Mouse (Mus musculus): ENCODE results near the gene Adora2b. TPM values are rescaled to one million over a fixed set of nuclear protein-coding genes. Genes with fewer than 3 reads are reported as not detected.

Adora2b gene
- polyA plus RNA-seq, 1 experiment from 2014 or later = 6.4 TPM

- Histone ChIP-seq H3K4me3 (no peak overlapping the region), H3K9me3 (peaks cover 8% of the 10 kb centered on the region; the same call in 1 of the 2 replicates), H3K4me1 (replicated peaks) (peaks cover 6% of the 10 kb centered on the region), H3K27me3 (ENCODE audit: insufficient read depth, poor library complexity, severe bottlenecking) (no peaks in the 10 kb centered on the region), H3K36me3 (no peaks in the 10 kb centered on the region), H3K27ac (no peak overlapping the region)
- DNase-seq (ENCODE audit: low spot score) = no peak
- WGBS = 80% methylated on average over 12 of the region's 12 CpGs
Observed at GRCm38 (mm10) chr11:62240631-62241261, 8.0 kb upstream of the Adora2b start.

- 93% methylated on average over 8 of the region's 8 CpGs for WGBS
- H3K36me3 ChIP-seq = no peaks in the 10 kb centered on the region
- no peak overlapping the region for H3K4me3 ChIP-seq
- peaks cover 11% of the 10 kb centered on the region; the same call in 1 of the 2 replicates for H3K9me3 ChIP-seq
- peaks cover 19% of the 10 kb centered on the region for H3K27me3 ChIP-seq (ENCODE audit: insufficient read depth, poor library complexity, severe bottlenecking)
- DNase-seq (ENCODE audit: low spot score) = no peak
- H3K4me1 ChIP-seq (replicated peaks) = peaks cover 14% of the 10 kb centered on the region
- H3K27ac ChIP-seq = no peak overlapping the region
Observed at GRCm38 (mm10) chr11:62243871-62244270, 4.9 kb upstream of the Adora2b start.

- H3K4me1 ChIP-seq (replicated peaks) = peaks cover 20% of the 10 kb centered on the region
- peaks cover 11% of the 10 kb centered on the region; the same call in 1 of the 2 replicates for H3K9me3 ChIP-seq
- 89% methylated on average over 4 of the region's 4 CpGs for WGBS
- no peak for DNase-seq (ENCODE audit: low spot score)
- H3K4me3 ChIP-seq = no peak overlapping the region
- H3K27me3 ChIP-seq (ENCODE audit: insufficient read depth, poor library complexity, severe bottlenecking) = peaks cover 25% of the 10 kb centered on the region
- no peak overlapping the region for H3K27ac ChIP-seq
- no peaks in the 10 kb centered on the region for H3K36me3 ChIP-seq
Observed at GRCm38 (mm10) chr11:62244471-62244870, 4.3 kb upstream of the Adora2b start.

GRCm38 (mm10) chr11:62247759-62248400, 904 bp upstream of the Adora2b start:
- DNase-seq (ENCODE audit: low spot score) = no peak
- 41% methylated on average over 18 of the region's 18 CpGs for WGBS
- peak overlapping the region; percentile 75 for H3K27ac ChIP-seq
- peak overlapping the region; percentile 75 for H3K4me3 ChIP-seq
- no peaks in the 10 kb centered on the region for H3K36me3 ChIP-seq
- H3K4me1 ChIP-seq (replicated peaks) = peaks cover 32% of the 10 kb centered on the region
- peaks cover 11% of the 10 kb centered on the region; the same call in 1 of the 2 replicates for H3K9me3 ChIP-seq
- H3K27me3 ChIP-seq (ENCODE audit: insufficient read depth, poor library complexity, severe bottlenecking) = peaks cover 58% of the 10 kb centered on the region

- peak; percentile 52 for DNase-seq (ENCODE audit: low spot score)
- H3K27me3 ChIP-seq (ENCODE audit: insufficient read depth, poor library complexity, severe bottlenecking) = peaks cover 62% of the 10 kb centered on the region
- H3K4me1 ChIP-seq (replicated peaks) = peaks cover 32% of the 10 kb centered on the region
Observed at GRCm38 (mm10) chr11:62249266-62250037, 668 bp downstream of the Adora2b start.

GRCm38 (mm10) chr11:62251047-62251446, 2.3 kb downstream of the Adora2b start:
- DNase-seq (ENCODE audit: low spot score) = peak; percentile 34
- H3K4me3 ChIP-seq = no peak overlapping the region
- H3K27me3 ChIP-seq (ENCODE audit: insufficient read depth, poor library complexity, severe bottlenecking) = peaks cover 62% of the 10 kb centered on the region
- H3K36me3 ChIP-seq = no peaks in the 10 kb centered on the region
- WGBS = 61% methylated on average over 11 of the region's 11 CpGs
- H3K27ac ChIP-seq = peak overlapping the region; percentile 62; the same call in 1 of the 2 replicates
- H3K4me1 ChIP-seq (replicated peaks) = peaks cover 38% of the 10 kb centered on the region
- no peaks in the 10 kb centered on the region for H3K9me3 ChIP-seq

More at GRCm38 (mm10) chr11:62249266-62250037, 668 bp downstream of the Adora2b start:
- Histone ChIP-seq H3K27ac (peak overlapping the region; percentile 75), H3K36me3 (no peaks in the 10 kb centered on the region), H3K9me3 (peaks cover 11% of the 10 kb centered on the region; the same call in 1 of the 2 replicates), H3K4me3 (peak overlapping the region; percentile 75)
- WGBS = 4% methylated on average over 35 of the region's 35 CpGs

- Histone ChIP-seq H3K4me1 (replicated peaks) (peaks cover 41% of the 10 kb centered on the region), H3K9me3 (no peaks in the 10 kb centered on the region), H3K27ac (no peak overlapping the region), H3K36me3 (no peaks in the 10 kb centered on the region), H3K4me3 (no peak overlapping the region), H3K27me3 (ENCODE audit: insufficient read depth, poor library complexity, severe bottlenecking) (peaks cover 46% of the 10 kb centered on the region)
- DNase-seq (ENCODE audit: low spot score) = no peak
- WGBS = 79% methylated on average over 5 of the region's 5 CpGs
Observed at GRCm38 (mm10) chr11:62253380-62253779, 4.6 kb downstream of the Adora2b start.

- Histone ChIP-seq H3K27me3 (ENCODE audit: insufficient read depth, poor library complexity, severe bottlenecking) (no peaks in the 10 kb centered on the region; the same call in 1 of the 2 replicates), H3K27ac (no peak overlapping the region), H3K9me3 (no peaks in the 10 kb centered on the region), H3K36me3 (no peaks in the 10 kb centered on the region), H3K4me1 (replicated peaks) (peaks cover 52% of the 10 kb centered on the region), H3K4me3 (no peak overlapping the region)
- DNase-seq (ENCODE audit: low spot score) = no peak
- 67% methylated on average over 5 of the region's 5 CpGs for WGBS
Observed at GRCm38 (mm10) chr11:62259214-62259613, 10.4 kb downstream of the Adora2b start.

- Histone ChIP-seq H3K4me1 (replicated peaks) (peaks cover 76% of the 10 kb centered on the region), H3K36me3 (no peaks in the 10 kb centered on the region), H3K9me3 (no peaks in the 10 kb centered on the region), H3K4me3 (no peak overlapping the region), H3K27ac (no peak overlapping the region), H3K27me3 (ENCODE audit: insufficient read depth, poor library complexity, severe bottlenecking) (peaks cover 3% of the 10 kb centered on the region; the same call in 1 of the 2 replicates)
- no peak for DNase-seq (ENCODE audit: low spot score)
- 84% methylated on average over 7 of the region's 7 CpGs for WGBS
Observed at GRCm38 (mm10) chr11:62263599-62263998, 14.8 kb downstream of the Adora2b start.

- Histone ChIP-seq H3K27me3 (ENCODE audit: insufficient read depth, poor library complexity, severe bottlenecking) (peaks cover 3% of the 10 kb centered on the region; the same call in 1 of the 2 replicates), H3K36me3 (no peaks in the 10 kb centered on the region), H3K4me1 (replicated peaks) (peaks cover 77% of the 10 kb centered on the region), H3K4me3 (no peak overlapping the region), H3K27ac (no peak overlapping the region), H3K9me3 (no peaks in the 10 kb centered on the region)
- WGBS = 75% methylated on average over 7 of the region's 7 CpGs
- no peak for DNase-seq (ENCODE audit: low spot score)
Observed at GRCm38 (mm10) chr11:62264018-62264417, 15.2 kb downstream of the Adora2b start.

GRCm38 (mm10) chr11:62265642-62266041, 16.9 kb downstream of the Adora2b start:
- peaks cover 68% of the 10 kb centered on the region for H3K4me1 ChIP-seq (replicated peaks)

GRCm38 (mm10) chr11:62266466-62267214, 17.9 kb downstream of the Adora2b start:
- 51% methylated on average over 17 of the region's 17 CpGs for WGBS
- Histone ChIP-seq H3K27ac (peak overlapping the region; percentile 77), H3K4me3 (no peak overlapping the region; the same call in 1 of the 2 replicates)

More at GRCm38 (mm10) chr11:62265642-62266041, 16.9 kb downstream of the Adora2b start:
- Histone ChIP-seq H3K9me3 (no peaks in the 10 kb centered on the region), H3K27me3 (ENCODE audit: insufficient read depth, poor library complexity, severe bottlenecking) (peaks cover 3% of the 10 kb centered on the region; the same call in 1 of the 2 replicates), H3K27ac (peak overlapping the region; percentile 76), H3K4me3 (no peak overlapping the region), H3K36me3 (no peaks in the 10 kb centered on the region)
- DNase-seq (ENCODE audit: low spot score) = no peak
- WGBS = 55% methylated on average over 7 of the region's 7 CpGs

More at GRCm38 (mm10) chr11:62266466-62267214, 17.9 kb downstream of the Adora2b start:
- DNase-seq (ENCODE audit: low spot score) = peak; percentile 39
- Histone ChIP-seq H3K4me1 (replicated peaks) (peaks cover 61% of the 10 kb centered on the region), H3K27me3 (ENCODE audit: insufficient read depth, poor library complexity, severe bottlenecking) (0 out of 2 replicates have a peak, but pooled peaks cover 3% of the 10 kb centered on the region), H3K36me3 (no peaks in the 10 kb centered on the region), H3K9me3 (no peaks in the 10 kb centered on the region)
